Mouse (Mus musculus) CH12.LX (cell line): Measurements from ENCODE around the gene Vps37b. TPM values are rescaled to one million over a fixed set of nuclear protein-coding genes. Genes with fewer than 3 reads are reported as not detected.

Experiments used
- DNase-seq: peaks from one replicate; pipeline ENCODE4 v3.0.0-alpha.2; 2013; ENCODE audit errors: extremely low read depth
- H3K27ac ChIP-seq: 2 replicates; pipeline ENCODE4 v1.5.1; 2012; ENCODE audit warnings: low read depth, mild to moderate bottlenecking, control low read depth, moderate library complexity; ENCODE audit not compliant: insufficient read depth
- H3K27me3 ChIP-seq: replicated peaks from 2 replicates; pipeline ENCODE3; 2012; ENCODE audit warnings: inconsistent platforms
- H3K36me3 ChIP-seq, 2 experiments: replicated peaks in 1 of 2; 2 replicates each; pipeline versions ENCODE3 to v1.6.1; 2012; ENCODE audit warnings: inconsistent platforms in 1 of 2, low read length in 1 of 2, mild to moderate bottlenecking in 1 of 2, mixed read lengths in 1 of 2, moderate library complexity in 1 of 2; ENCODE audit not compliant: control insufficient read depth in 1 of 2, insufficient read depth in 1 of 2
- H3K4me1 ChIP-seq, 2 experiments: 2 replicates each; pipeline ENCODE4 v1.6.1; 2012; ENCODE audit warnings: inconsistent platforms in 1 of 2, moderate library complexity in 1 of 2; ENCODE audit not compliant: insufficient read depth in 2 of 2, control insufficient read depth in 1 of 2
- H3K4me2 ChIP-seq: 2 replicates; pipeline ENCODE4 v1.6.1; 2012; ENCODE audit warnings: low read depth, mild to moderate bottlenecking, control low read depth; ENCODE audit not compliant: poor library complexity, insufficient read depth, severe bottlenecking
- H3K4me3 ChIP-seq, 3 experiments: fragments of 150-350 bp in 1 of 3; sonication (generic) in 1 of 3; replicated peaks in 1 of 3; 2 replicates each; pipeline versions ENCODE3 to v1.5.1; 2011 to 2012; ENCODE audit warnings: low read depth in 2 of 3, low read length in 2 of 3, mild to moderate bottlenecking in 2 of 3, moderate library complexity in 2 of 3, control low read depth in 1 of 3, improper control_type of control experiment in 1 of 3, inconsistent platforms in 1 of 3, mixed read lengths in 1 of 3; ENCODE audit not compliant: poor library complexity in 1 of 3
- H3K79me2 ChIP-seq: replicated peaks from 2 replicates; pipeline ENCODE4 v1.6.1; 2012; ENCODE audit warnings: mild to moderate bottlenecking, moderate library complexity; ENCODE audit not compliant: control insufficient read depth, poor library complexity, insufficient read depth, severe bottlenecking; ENCODE audit errors: extremely low read depth
- H3K9ac ChIP-seq: 2 replicates; pipeline ENCODE4 v1.6.1; 2012; ENCODE audit warnings: low read depth, mild to moderate bottlenecking, control low read depth, moderate library complexity; ENCODE audit not compliant: insufficient read depth
- H3K9me3 ChIP-seq: replicated peaks from 2 replicates; pipeline ENCODE3; 2012; ENCODE audit warnings: low read length, inconsistent platforms, mixed read lengths
- BHLHE40 ChIP-seq: IDR thresholded peaks from 2 replicates; pipeline ENCODE4 v1.6.1; 2011; ENCODE audit warnings: mild to moderate bottlenecking, low read depth, low read length, improper control_type of control experiment
- CHD1 ChIP-seq: IDR thresholded peaks from 2 replicates; pipeline ENCODE4 v1.6.1; 2012; ENCODE audit warnings: low read depth, low read length, improper control_type of control experiment, inconsistent platforms
- CHD2 ChIP-seq: IDR thresholded peaks from 2 replicates; pipeline ENCODE4 v1.6.1; 2011; ENCODE audit warnings: low read length, improper control_type of control experiment
- CTCF ChIP-seq, 2 experiments: IDR thresholded peaks in 1 of 2; conservative IDR thresholded peaks in 1 of 2; 2 replicates each; pipeline ENCODE4 v1.5.1; 2011 to 2012; ENCODE audit warnings: low read depth in 2 of 2, low read length in 2 of 2, improper control_type of control experiment in 1 of 2, inconsistent platforms in 1 of 2, mild to moderate bottlenecking in 1 of 2, moderate library complexity in 1 of 2
- E2F4 ChIP-seq: IDR thresholded peaks from 2 replicates; pipeline ENCODE4 v1.6.1; 2011; ENCODE audit warnings: low read depth, low read length, improper control_type of control experiment; ENCODE audit not compliant: insufficient replicate concordance
- ELF1 ChIP-seq: IDR thresholded peaks from 2 replicates; pipeline ENCODE4 v1.6.1; 2014; ENCODE audit warnings: low read depth, mild to moderate bottlenecking, inconsistent platforms, low read length, improper control_type of control experiment
- EP300 ChIP-seq: IDR thresholded peaks from 2 replicates; pipeline ENCODE4 v1.6.1; 2011; ENCODE audit warnings: low read length, improper control_type of control experiment
- IRF4 ChIP-seq: IDR thresholded peaks from 2 replicates; pipeline ENCODE4 v1.6.1; 2014; ENCODE audit warnings: low read depth, mild to moderate bottlenecking, inconsistent platforms, low read length, improper control_type of control experiment
- JUN ChIP-seq: IDR thresholded peaks from 2 replicates; pipeline ENCODE4 v1.6.1; 2011; ENCODE audit warnings: low read depth, mild to moderate bottlenecking, low read length, improper control_type of control experiment, moderate library complexity; ENCODE audit not compliant: insufficient read depth
- JUND ChIP-seq: conservative IDR thresholded peaks from 2 replicates; pipeline ENCODE4 v1.6.1; 2011; ENCODE audit warnings: low read depth, low read length, improper control_type of control experiment
- KAT2A ChIP-seq: IDR thresholded peaks from 2 replicates; pipeline ENCODE4 v1.6.1; 2012; ENCODE audit warnings: low read length, improper control_type of control experiment, inconsistent platforms; ENCODE audit not compliant: insufficient replicate concordance
- MAFK ChIP-seq: IDR thresholded peaks from 2 replicates; pipeline ENCODE4 v1.6.1; 2011; ENCODE audit warnings: low read length, improper control_type of control experiment; ENCODE audit not compliant: insufficient replicate concordance
- MAX ChIP-seq: IDR thresholded peaks from 2 replicates; pipeline ENCODE4 v1.6.1; 2011; ENCODE audit warnings: low read length, improper control_type of control experiment
- MAZ ChIP-seq: IDR thresholded peaks from 2 replicates; pipeline ENCODE4 v1.6.1; 2012; ENCODE audit warnings: low read depth, mild to moderate bottlenecking, inconsistent platforms, low read length, improper control_type of control experiment, moderate library complexity
- MEF2A ChIP-seq: IDR thresholded peaks from 2 replicates; pipeline ENCODE4 v1.6.1; 2014; ENCODE audit warnings: low read depth, mild to moderate bottlenecking, inconsistent platforms, low read length, improper control_type of control experiment, borderline replicate concordance
- MXI1 ChIP-seq: IDR thresholded peaks from 2 replicates; pipeline ENCODE4 v1.6.1; 2011; ENCODE audit warnings: mild to moderate bottlenecking, low read depth, low read length, improper control_type of control experiment
- MYC ChIP-seq: IDR thresholded peaks from 2 replicates; pipeline ENCODE4 v1.6.1; 2011; ENCODE audit warnings: low read depth, mild to moderate bottlenecking, improper control_type of control experiment, low read length
- NELFE ChIP-seq: IDR thresholded peaks from 2 replicates; pipeline ENCODE4 v1.6.1; 2011; ENCODE audit warnings: low read depth, low read length, improper control_type of control experiment
- NRF1 ChIP-seq: IDR thresholded peaks from 2 replicates; pipeline ENCODE4 v1.6.1; 2014; ENCODE audit warnings: low read depth, mild to moderate bottlenecking, inconsistent platforms, low read length, improper control_type of control experiment, moderate library complexity
- PAX5 ChIP-seq: IDR thresholded peaks from 2 replicates; pipeline ENCODE4 v1.6.1; 2012; ENCODE audit warnings: low read length, inconsistent platforms, mixed read lengths
- POLR2A ChIP-seq: IDR thresholded peaks from 2 replicates; pipeline ENCODE4 v1.6.1; 2011; ENCODE audit warnings: low read depth, mild to moderate bottlenecking, improper control_type of control experiment, low read length
- POLR2AphosphoS2 ChIP-seq: IDR thresholded peaks from 2 replicates; pipeline ENCODE4 v1.6.1; 2011; ENCODE audit warnings: low read depth, low read length, improper control_type of control experiment
- RAD21 ChIP-seq: IDR thresholded peaks from 2 replicates; pipeline ENCODE4 v1.6.1; 2011; ENCODE audit warnings: low read depth, mild to moderate bottlenecking, low read length, improper control_type of control experiment, moderate library complexity
- RCOR1 ChIP-seq: conservative IDR thresholded peaks from 2 replicates; pipeline ENCODE4 v1.6.1; 2012; ENCODE audit warnings: low read depth, mild to moderate bottlenecking, inconsistent platforms, low read length, improper control_type of control experiment
- SIN3A ChIP-seq: IDR thresholded peaks from 2 replicates; pipeline ENCODE4 v1.6.1; 2012; ENCODE audit warnings: low read length, improper control_type of control experiment, inconsistent platforms
- TBP ChIP-seq: conservative IDR thresholded peaks from 2 replicates; pipeline ENCODE4 v1.6.1; 2011; ENCODE audit warnings: low read depth, low read length, improper control_type of control experiment
- TCF12 ChIP-seq: IDR thresholded peaks from 2 replicates; pipeline ENCODE4 v1.6.1; 2014; ENCODE audit warnings: low read depth, mild to moderate bottlenecking, inconsistent platforms, low read length, improper control_type of control experiment
- UBTF ChIP-seq: IDR thresholded peaks from 2 replicates; pipeline ENCODE4 v1.6.1; 2012; ENCODE audit warnings: low read depth, mild to moderate bottlenecking, inconsistent platforms, low read length, improper control_type of control experiment, moderate library complexity
- USF1 ChIP-seq: IDR thresholded peaks from 2 replicates; pipeline ENCODE4 v1.6.1; 2014; ENCODE audit warnings: low read depth, mild to moderate bottlenecking, inconsistent platforms, low read length, improper control_type of control experiment
- ZKSCAN1 ChIP-seq: IDR thresholded peaks from 2 replicates; pipeline ENCODE4 v1.6.1; 2012; ENCODE audit warnings: low read depth, inconsistent platforms, low read length, improper control_type of control experiment, borderline replicate concordance
- ZMIZ1 ChIP-seq: IDR thresholded peaks from 2 replicates; pipeline ENCODE4 v1.6.1; 2012; ENCODE audit warnings: low read depth, mild to moderate bottlenecking, inconsistent platforms, low read length, improper control_type of control experiment
- ZNF384 ChIP-seq: IDR thresholded peaks from 2 replicates; pipeline ENCODE4 v1.6.1; 2012; ENCODE audit warnings: low read depth, low read length, improper control_type of control experiment, inconsistent platforms
- dilution Hi-C: fragments of 300-500 bp; cut with MboI; formaldehyde crosslinking; loops from 2 replicates; pipeline ENCODE4 v1.14.3; 2020; ENCODE audit warnings: low sequenced_read_pairs; ENCODE audit not compliant: extremely low pct_unique_long_range_greater_than_20kb, extremely low pct_ligation_motif_present
- in situ Hi-C: fragments of 300-500 bp; cut with MboI; formaldehyde crosslinking; loops from 3 replicates; pipeline ENCODE4 v1.14.3; 2019; ENCODE audit warnings: low sequenced_read_pairs, low pct_ligation_motif_present, low pct_unique_long_range_greater_than_20kb, mixed read lengths
- polyA plus RNA-seq: library from polyadenylated mRNA; unstranded; fragments of >175 nt; gene quantifications from 2 replicates; pipeline ENCODE4 v1.2.1, GENCODE M21; 2012; ENCODE audit warnings: low read depth; ENCODE audit not compliant: insufficient read length
- total RNA-seq, 2 experiments: library from RNA; depleted of rRNA; stranded (reverse); fragments of 300-350 nt in 1 of 2; fragments of >200 nt in 1 of 2; gene quantifications; 2 replicates each; pipeline ENCODE4 v1.2.3; 2012 to 2014

The Vps37b gene
- total and polyA plus RNA-seq, 3 experiments, result 8.7 to 23.5 (median 10.2) TPM

DNA sequence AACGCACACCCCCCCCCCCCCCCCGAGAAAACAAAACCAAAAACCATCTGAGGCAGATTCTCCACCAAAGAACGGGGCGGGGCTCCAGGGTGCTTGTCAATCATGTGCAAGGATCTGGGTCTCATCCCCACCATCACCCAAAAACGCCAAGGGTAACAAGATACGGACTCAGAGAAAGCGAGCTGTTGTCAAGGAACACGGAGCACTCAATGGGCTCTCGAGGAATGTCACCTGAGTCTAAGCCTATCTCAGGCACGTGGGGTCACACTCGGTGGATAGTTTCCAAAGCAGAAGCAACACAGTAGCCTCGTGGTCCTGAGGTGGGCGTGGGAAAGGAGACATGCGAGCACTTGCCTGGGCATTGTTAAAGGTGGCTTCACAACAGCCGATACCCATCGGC is 18.3 kb downstream of the Vps37b start:
- Histone ChIP-seq H3K36me3 (peaks cover 12 to 39% of the 10 kb centered on the region in 2 experiments), H3K4me2 (peak overlapping the region; percentile 90), H3K9me3 (no peaks in the 10 kb centered on the region), H3K4me1 (peaks cover 43 to 83% of the 10 kb centered on the region in 2 experiments), H3K9ac (peak overlapping the region; percentile 52), H3K27me3 (no peaks in the 10 kb centered on the region), H3K27ac (peak overlapping the region; percentile 95), H3K4me3 (peak overlapping the region in 2 of 3 experiments; percentile 34 to 37), H3K79me2 (peaks cover 8% of the 10 kb centered on the region)
- dilution Hi-C loops (no loop called here), in situ Hi-C loops (no loop called here)
- peak; percentile 61 for DNase-seq
- peak; percentile 87 for TF ChIP-seq MXI1
- TF ChIP-seq TBP, result no peak
- no peak for TF ChIP-seq MAFK
- TF ChIP-seq BHLHE40, result peak; percentile 86
- no peak for TF ChIP-seq IRF4
- TF ChIP-seq POLR2A, result no peak
- TF ChIP-seq UBTF, result 0 out of 2 replicates have a peak, but pooled peaks have one; percentile 5
- peak; percentile 77 for TF ChIP-seq MYC
- TF ChIP-seq MAX, result peak; percentile 87

DNA sequence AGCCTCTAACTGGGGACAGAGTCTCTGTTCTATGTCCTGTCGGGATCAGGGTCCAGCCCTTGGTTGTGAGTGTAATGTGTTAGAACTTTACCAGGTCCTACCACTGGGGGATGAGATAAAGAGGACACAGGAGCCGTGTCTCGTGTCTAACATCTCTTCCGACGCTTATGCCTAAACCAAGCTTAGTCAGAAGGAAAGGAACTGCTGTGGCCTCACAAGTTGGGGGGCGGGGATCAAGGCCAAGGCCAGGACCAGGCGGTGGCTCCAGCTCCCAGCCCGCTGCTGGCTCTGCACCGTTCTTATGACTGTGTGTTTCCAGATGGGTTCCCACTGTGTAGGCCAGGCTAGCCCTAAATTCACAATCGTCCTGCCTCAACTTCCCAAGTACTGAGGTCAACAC is 19.2 kb downstream of the Vps37b start:
- Histone ChIP-seq H3K9me3 (no peaks in the 10 kb centered on the region), H3K27ac (peak overlapping the region; percentile 79), H3K36me3 (peaks cover 18 to 41% of the 10 kb centered on the region in 2 experiments), H3K9ac (no peak overlapping the region), H3K4me3 (peak overlapping the region in 1 of 3 experiments; percentile 26), H3K4me2 (peak overlapping the region; percentile 90; the same call in 1 of the 2 replicates), H3K79me2 (peaks cover 8% of the 10 kb centered on the region), H3K27me3 (no peaks in the 10 kb centered on the region), H3K4me1 (peaks cover 43 to 80% of the 10 kb centered on the region in 2 experiments)
- in situ Hi-C loops (no loop called here), dilution Hi-C loops (no loop called here)
- peak; percentile 88 for DNase-seq
- TF ChIP-seq BHLHE40 (peak; percentile 94), MYC (no peak), TBP (no peak), CHD2 (peak; percentile 64; the same call in 1 of the 2 replicates), ELF1 (no peak), MAX (no peak), NELFE (no peak), PAX5 (no peak), POLR2AphosphoS2 (no peak), RCOR1 (no peak), CTCF (conservative IDR thresholded peaks at IDR 0.05 in 1 of 2, IDR thresholded peaks at IDR 0.05 in 1 of 2; ENCODE audit: low read depth in 2 of 2, low read length in 2 of 2) (peak in 1 of 2 experiments; percentile 41; a peak in 2 of 4 replicates), RAD21 (peak; percentile 20), SIN3A (no peak; the same call in 1 of the 2 replicates), MEF2A (peak; percentile 55; the same call in 1 of the 2 replicates), MAZ (no peak), MXI1 (no peak), ZKSCAN1 (no peak), JUND (0 out of 2 replicates have a peak, but pooled peaks have one; percentile 32), NRF1 (no peak), ZMIZ1 (no peak), POLR2A (no peak), JUN (peak; percentile 55), TCF12 (peak; percentile 60), CHD1 (no peak), UBTF (no peak), USF1 (no peak), ZNF384 (no peak), EP300 (peak; percentile 69; the same call in 1 of the 2 replicates), E2F4 (no peak), KAT2A (no peak)
